Comparison of ENCODE assay signal across 17 mouse cellular contexts in genomic region chr2:17724405-17724804, GRCm38 (mm10).
"Had no signal": no experiment of that assay in that cellular context is flagged by ENCODE, and none has a peak within 500 bp of the region (broad histone marks: within the 10 kb centered on the region; RNA-seq: fewer than 3 reads in every experiment).

No protein-coding gene starts in this region.

- H3K36me3 ChIP-seq: limb, embryonic 10.5 days; limb, embryonic 13.5 days; liver, embryonic 12.5 days; liver, embryonic 15.5 days had no signal

- H3K4me1 ChIP-seq: liver, embryonic 15.5 days had no signal

- H3K4me3 ChIP-seq: limb, embryonic 10.5 days; limb, embryonic 13.5 days; liver, embryonic 12.5 days; liver, embryonic 15.5 days had no signal

- H3K27ac ChIP-seq: limb, embryonic 10.5 days; limb, embryonic 13.5 days; liver, embryonic 12.5 days; liver, embryonic 15.5 days had no signal

- H3K9me3 ChIP-seq: limb, embryonic 10.5 days; limb, embryonic 13.5 days; liver, embryonic 12.5 days; liver, embryonic 15.5 days had no signal

- H3K4me2 ChIP-seq: limb, embryonic 13.5 days; liver, embryonic 12.5 days; liver, embryonic 15.5 days; midbrain, embryonic 11.5 days had no signal

- DNase-seq: kidney, adult 18-20 months; kidney, adult 9 months; kidney, postnatal 14 days; kidney, postnatal 4 days; layer of hippocampus, adult 9-11 months; layer of hippocampus, postnatal 36 days; liver; lung, adult 18-20 months; lung, postnatal 4 days; midbrain, embryonic 14.5 days; thymus, adult 18-20 months; thymus, postnatal 36 days had no signal

- ATAC-seq: liver, embryonic 12.5 days had no signal

- H3K9ac ChIP-seq: limb, embryonic 13.5 days; liver, embryonic 12.5 days; liver, embryonic 15.5 days had no signal
